Mouse (Mus musculus) thymus, postnatal 4 days (tissue): ENCODE data around the gene Pgam5.

Experiments used
- DNase-seq: peaks from one replicate; pipeline ENCODE4 v3.0.0; 2021

Gene Pgam5

DNA sequence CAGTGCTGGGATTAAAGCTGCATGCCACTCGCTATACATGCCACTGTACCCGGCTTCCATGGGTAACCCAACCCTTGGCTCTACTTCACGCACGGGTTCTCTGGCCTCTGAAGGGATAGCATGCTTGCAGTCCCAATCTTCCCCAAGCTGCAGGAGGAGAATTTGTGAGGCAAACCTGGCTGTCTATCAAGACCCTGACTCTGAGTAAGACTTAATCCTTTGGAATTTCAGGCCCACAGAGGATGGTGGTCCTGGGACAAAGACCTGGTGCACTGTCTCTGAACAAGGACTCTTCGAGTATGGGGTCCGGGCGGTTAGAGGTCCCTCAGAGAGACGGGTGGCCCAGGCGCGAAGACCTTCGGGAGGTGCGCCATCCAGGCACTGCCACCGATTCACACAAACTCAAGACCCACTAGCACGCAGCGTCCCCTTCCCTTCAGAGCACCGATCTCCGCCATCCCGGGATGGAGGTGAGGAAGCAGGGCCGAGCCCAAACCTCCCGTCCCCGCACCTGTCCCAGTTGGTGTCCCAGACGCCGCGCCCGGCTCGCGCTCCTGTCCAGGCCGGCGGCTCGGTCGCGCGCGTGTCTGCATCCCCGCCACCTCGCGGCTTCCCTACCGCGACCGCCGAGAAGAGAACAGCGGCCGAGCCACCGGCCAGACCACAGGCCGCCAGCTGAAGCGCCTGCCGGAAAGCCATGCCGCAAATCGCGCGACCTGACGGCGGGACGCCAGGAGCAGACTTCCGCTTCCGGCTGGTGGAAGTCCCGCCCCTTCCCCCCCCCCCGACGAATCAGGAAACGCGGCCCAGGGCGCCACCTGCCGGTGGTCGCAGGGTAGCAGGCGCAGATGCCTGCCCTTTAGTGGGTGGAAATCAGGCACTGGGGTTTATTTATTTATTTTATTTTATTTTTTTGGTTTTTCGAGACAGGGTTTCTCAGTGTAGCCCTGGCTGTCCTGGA is at the start of gene Pgam5:
Gene Pgam5 (minus strand): TSS at position 773 of the 961 bp plus-strand sequence.
- DNase-seq: peak; percentile 95

DNA sequence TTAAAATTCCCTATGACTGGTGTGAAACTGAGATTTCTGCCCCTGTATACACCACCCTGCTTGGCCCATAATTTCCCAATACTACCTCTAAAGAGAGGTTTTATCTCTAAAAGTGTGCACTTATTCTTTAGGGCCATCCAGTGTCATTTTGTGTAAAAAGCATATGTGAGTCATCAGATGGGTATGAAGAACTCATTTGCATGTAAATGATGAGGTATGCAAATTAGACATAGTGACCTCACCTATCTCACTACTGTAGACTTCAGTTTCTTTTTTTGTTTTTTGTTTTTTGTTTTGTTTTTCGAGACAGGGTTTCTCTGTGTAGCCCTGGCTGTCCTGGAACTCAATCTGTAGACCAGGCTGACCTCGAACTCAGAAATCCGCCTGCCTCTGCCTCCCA is 43.4 kb upstream of the Pgam5 start:
- DNase-seq: no peak

DNA sequence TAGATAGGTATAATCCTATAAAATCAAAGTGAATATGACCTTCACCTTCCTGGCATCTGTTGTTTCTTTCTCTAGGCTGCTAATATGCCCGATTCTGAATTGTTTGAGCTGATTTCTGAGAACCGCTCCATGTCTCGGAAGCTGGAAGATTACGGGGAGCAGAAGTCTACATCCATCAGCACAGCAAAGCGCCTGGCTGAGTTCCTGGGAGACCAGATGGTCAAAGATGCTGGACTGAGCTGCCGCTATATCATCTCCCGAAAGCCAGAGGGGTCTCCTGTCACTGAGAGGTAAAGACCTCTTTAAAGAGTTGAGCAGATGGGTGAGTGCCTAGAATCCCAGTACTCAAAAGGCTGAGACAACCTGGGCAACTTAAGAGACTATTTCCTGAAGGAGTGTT is 39.1 kb upstream of the Pgam5 start:
- no peak for DNase-seq

DNA sequence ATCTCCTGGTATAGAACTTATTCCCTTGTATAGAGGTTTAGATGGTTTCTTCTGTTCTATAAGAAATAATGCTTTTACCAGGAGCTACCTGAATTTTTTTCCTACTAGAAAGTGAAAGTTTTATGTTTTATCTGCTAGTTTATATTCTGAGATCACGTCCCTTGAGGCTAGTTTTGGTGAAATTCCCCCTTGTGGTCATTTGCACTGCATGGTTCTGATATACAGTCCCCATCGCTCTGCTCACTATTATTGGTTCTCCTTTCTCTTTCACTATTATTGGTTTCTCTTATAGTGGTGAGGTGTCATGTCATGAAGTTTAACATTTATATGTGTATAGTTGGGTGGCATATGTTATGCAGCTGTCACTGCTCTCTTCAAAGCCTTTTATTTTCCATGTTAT is 30.9 kb upstream of the Pgam5 start:
- no peak for DNase-seq

DNA sequence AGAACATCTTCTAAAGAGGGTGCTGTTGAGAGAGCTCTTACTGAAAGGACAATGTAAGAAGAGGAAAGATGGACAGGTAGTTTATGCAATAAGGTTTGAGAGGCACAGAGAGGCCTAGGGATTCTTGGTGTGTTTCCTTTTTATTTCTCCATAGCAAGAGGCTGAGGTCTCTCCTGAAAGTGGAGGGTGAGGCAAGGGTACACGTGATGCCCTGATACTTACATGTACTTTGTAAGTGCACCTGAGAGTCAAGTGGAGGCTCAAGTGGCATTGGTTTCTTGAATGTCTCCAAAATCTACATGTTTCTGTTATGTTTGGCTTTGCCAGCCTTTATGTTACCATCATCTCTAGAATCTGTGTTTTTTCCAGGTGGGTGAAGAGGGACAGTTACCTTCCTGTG is 26.9 kb upstream of the Pgam5 start:
- no peak for DNase-seq

DNA sequence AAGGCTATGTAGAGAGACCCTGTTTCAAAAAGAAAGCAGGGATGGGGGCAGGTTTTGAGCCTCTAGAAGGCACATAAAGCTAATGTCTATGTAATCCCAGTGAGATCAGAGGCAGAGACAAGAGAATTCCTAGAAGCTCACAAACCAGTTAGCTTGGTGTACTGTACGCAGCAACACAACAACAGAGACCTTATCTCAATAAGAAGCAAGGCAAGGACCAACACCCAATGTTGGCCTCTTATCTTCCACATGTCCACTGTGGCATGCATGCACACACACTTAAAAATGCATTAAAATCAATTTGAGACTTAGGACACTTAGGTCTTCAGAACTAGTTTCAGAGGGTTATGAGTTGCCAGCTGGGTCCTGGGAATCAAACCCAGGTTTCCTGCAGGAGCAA is 21.9 kb upstream of the Pgam5 start:
- DNase-seq: no peak

DNA sequence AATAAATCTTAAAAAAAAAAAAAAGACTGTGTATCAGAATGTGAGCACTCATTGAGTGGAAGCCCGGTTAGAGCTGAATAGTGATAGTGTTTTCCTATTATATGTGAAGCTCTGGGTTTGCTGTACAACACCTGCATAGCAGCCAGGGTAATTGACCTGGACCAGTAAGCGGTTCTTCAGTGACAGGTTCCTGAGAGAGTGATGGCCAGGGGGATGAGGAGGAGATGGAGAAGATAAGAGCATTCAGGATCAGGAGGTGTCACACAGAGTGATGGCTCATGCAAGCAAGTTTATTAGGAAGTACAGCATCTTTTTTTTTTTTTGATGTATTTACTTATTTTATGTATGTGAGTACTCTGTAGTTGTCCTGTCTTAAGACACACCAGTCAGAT is 17.4 kb upstream of the Pgam5 start:
- no peak for DNase-seq

DNA sequence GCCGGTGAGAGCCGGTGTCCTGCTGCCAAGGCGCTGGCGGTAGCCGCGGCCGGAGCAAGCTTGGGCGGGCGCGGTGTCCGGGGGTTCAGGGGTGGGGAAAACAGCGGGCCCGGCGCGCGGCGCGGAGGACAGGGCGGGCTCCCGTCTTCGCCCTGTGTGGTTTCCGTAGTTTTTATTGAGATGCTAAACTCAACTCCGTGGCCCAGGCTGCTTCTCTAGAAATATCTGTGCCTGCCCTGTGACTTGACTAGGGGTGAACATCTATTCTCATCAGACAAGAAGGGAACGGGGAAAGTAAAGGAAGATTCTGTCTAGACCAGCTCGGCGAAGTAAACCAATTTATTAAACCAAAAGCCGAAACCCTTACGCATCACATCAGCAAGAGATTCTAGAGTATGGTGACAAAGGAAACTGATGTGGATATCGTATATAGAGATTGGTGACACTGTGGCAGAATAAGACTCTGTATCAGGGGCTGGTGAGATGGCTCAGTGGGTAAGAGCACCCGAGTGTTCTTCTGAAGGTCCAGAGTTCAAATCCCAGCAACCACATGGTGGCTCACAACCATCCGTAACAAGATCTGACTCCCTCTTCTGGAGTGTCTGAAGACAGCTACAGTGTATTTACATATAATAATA is 16.9 kb upstream of the Pgam5 start:
- no peak for DNase-seq

DNA sequence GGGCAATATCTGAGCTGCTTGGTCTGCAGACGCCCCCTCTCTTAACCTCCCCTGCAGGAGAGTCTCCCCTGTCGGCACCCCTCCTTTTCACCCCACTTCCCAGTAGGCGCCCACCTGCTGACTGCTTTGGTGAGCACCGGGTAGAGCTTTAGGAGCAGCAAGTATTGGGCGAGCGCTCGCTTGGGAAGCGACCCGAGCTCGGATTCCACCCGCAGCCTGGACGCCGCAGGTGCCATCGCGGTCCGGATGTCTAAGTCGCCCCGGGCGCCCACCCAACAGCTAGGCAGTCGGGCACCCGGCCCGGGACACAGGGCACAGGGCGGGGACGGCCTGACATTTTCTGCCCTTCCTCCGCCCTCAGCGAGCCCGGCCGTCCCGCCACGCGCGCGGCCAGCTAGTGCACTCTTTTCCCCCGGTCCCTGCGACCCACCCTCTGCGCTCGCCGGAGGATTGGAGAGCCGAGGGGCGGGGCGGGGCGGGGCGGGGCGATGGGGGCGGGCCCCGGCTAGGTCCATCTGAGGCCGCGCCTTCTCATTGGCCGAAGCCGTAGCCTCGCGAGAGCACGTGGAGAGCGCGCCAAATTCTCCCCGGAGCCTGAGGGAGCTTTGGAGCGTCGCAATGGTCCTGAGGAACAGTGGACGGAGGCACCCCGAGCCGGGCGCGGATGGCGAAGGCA is 16.2 kb upstream of the Pgam5 start, which contains the start of the genes Pxmp2 and Pole:
Gene Pxmp2 (minus strand): TSS at position 417 of the 676 bp plus-strand sequence.
Gene Pole (plus strand): TSS at position 537 of the 676 bp plus-strand sequence.
- peak; percentile 88 for DNase-seq

DNA sequence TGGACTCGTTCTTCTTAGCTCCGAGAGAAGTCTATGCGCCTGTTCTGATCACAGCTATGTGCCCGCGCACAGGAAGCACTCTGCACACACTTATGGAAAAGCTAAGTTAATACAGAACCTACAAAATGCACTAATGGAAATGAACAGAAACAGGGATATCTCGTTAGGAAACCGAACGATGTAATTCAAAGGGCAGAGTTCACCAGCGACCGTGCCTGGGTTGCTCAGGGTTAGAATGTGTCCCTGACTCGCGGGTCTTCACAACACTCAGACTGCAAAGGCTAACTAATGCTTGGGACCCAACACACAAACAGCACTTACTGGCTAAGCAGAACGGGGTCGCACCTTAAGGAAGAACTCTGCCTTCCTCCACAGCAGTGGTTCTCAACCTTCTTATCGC is 15.4 kb upstream of the Pgam5 start:
- peak; percentile 21 for DNase-seq

DNA sequence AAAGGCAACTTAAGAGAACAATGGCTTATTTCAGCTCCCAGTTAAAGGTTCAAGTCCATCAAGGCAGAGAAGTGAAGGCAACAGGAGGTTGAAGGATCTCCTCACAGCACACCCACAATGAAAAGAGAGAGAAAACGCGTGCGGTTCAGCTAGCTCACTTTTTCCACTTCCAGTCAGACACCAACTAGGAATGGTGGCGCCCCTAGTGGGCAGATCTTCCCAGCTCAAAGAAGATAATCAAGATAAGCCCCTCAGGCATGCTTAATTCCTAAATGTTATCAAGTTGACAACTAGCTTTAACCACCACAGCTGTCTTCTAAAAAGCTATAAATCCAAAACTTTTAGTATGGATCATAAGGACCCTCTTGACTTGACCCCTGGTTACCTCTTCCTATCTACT is 14.8 kb upstream of the Pgam5 start:
- DNase-seq: peak; percentile 91

DNA sequence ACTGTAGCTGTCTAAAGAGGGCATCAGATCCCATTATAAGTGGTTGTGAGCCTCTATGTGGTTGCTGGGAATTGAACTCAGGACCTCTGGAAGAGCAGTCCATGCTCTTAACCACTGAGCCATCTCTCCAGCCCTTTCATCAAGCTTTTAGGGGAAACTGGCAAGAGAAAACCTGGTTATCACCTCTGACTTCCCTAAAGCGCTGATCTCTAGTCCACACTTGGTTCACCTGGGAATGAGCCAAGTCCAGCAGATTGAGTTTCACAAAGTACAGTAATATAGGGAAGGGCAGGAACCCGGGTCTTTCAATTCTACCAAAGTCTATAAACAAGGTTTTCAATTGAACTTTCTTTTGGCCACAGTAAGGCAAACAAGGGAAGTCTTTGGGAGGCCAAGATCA is 12.3 kb upstream of the Pgam5 start:
- no peak for DNase-seq

DNA sequence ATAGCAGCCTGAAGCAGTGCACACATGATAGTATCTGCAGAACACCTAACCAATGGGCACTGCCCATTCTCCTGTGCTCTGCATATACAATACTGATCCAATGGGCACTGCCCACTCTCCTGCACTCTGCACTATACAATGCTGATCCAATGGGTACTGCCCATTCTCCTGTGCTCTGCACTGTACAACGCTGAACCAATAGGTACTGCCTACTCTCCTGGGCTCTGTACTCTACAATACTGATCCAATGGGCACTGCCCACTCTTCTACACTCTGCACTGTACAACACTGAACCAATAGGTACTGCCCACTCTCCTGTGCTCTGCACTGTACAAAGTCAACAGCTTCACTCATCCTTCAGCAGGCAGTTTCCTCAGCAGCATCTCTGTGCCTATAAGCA is 7.2 kb upstream of the Pgam5 start:
- DNase-seq: no peak

DNA sequence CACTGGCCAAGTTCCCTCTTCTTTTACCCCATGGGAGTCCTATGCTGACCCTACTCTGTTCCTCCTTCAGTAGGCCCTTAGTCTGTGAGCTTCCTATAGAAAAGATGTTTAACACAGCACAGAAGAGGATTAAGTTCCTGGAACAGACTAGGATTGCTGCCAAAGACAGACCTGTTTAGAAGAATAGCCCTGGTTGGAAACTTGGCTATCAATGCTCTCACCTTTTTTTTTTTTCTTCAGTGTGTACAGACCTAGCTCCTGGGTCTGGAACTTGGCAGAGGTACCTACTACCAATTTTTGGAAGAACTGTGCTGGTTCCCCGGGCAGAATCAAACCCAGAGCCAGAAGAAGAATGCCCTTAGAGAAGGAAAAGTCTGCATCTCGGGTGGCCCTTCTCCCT is 6.7 kb upstream of the Pgam5 start:
- no peak for DNase-seq

DNA sequence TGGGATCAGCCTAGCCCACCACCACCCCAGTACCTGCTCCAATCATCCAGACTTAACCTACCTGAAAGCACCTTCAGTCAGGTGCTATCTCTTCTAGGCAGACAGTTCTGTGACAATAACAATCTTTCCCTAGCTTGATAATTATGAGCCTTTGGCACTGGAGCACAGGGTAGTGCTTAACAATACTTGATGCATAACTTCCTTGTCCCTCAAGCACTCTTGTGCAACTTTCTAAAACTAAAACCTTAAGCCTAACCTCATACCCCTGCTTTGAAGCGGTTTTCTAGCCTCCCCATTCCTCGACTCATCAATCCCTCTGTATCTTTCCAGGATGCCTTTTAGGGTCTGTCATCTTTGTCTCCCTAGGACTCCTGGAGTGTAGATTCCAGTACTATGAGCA is 5.1 kb upstream of the Pgam5 start:
- DNase-seq: no peak

DNA sequence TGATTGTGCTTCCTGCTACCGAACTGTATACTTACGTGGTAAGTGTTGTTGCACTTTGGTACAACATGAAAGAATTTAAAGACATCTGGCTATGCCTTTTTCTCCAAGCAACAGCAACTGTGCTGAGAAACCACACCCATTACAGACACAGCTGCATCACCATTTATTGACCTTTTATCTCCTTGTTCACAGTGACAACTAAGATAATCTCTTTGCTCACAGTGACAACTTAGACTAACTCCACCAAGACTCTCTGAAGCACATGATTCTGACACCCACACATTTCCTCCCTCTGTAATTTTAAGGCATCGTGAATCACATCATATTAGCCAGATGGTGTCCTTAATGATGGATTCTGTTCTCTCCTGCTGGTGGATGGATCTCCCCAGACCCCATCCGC is 4.4 kb upstream of the Pgam5 start:
- DNase-seq: no peak

DNA sequence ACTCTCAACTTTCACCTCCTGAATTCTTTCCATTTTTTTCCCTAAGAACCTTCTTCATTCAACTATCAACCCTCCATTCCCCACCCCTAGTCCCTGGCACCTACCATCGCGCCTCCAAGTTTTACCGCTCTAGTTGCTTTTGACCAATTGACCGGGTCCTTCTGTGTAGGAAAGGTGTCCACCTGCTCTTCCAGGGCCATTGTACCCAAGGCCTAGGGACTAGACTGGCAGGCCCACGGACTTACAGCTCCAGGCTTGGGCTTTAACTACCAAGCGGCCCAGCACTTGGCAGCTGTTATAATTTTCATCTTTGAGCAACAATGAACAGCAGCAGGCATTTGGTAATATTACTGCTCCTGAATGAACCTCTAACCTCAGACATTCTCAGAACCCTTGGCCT is 529 bp upstream of the Pgam5 start:
- no peak for DNase-seq

DNA sequence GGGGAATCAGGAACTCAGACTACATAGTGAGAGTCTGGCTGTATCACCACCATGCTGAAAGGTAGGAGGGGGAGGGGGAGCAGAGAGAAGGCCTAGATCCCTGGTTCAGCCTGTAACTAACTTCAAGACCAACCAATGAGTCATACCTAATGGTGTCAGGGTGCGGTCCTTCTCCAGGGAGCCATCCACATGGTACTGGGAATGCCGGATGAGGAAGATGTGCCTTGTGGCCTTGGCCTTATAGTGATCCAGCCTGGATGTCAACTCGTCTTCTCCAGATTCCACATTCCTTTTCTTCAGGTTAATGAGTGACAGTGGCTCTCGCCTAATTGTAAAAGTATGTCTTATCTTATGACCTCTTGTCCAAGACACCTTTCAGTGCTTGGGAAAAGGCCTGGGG is 2.8 kb downstream of the Pgam5 start:
- no peak for DNase-seq

DNA sequence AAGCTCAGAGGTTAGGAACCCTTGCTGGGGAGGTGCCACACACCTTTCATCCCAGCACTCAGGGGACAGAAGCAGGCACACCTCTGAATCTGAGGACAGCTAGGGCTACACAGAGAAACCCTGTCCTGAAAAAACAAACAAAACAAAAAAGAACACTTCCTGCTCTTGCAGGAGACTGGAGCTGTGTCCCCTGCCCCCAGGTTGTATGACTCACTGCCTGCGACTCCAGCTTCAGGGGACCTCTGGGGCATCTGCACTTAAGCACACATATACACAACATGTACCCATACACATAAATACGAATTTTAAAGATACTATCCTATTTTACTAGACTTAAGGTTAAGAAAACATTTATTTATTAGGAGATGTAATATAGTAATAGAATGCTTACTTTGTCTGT is 25.6 kb downstream of the Pgam5 start:
- no peak for DNase-seq

DNA sequence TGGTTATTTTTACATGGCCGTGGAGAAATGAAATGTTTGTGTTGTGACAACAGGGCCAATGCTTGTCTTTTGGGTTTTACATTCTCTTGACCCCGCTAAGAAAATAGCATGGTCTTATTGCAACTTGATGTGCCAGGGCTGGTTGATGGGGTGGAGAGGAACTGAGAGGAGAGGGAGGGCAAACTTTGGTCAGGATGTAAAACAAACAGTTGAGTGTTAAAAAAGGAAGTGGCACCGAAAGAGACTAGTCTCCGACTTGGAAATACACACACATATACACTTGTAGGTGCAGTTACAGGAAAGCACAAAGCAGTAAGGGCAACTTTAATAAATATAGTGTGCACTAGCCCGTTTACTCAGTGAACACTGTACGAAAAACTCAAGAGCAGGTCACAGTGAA is 37.4 kb downstream of the Pgam5 start:
- DNase-seq: no peak

DNA sequence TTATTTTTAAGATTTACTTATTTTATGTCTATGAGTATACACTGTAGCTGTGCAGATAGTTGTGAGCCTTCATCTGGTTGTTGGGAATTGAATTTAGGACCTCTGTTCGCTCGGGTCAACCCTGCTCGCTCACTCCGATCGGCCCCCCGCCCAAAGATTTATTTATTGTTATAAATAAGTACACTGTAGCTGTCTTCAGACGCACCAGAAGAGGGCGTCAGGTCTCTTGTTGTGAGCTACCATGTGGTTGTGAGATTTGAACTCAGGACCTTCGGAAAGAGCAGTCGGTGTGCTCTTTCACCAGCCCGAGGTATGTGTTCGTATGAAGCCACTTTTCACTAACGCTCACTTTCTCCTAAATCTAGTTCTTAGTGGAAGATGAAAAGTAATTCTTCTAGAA is 38.1 kb downstream of the Pgam5 start:
- DNase-seq: peak; percentile 30

DNA sequence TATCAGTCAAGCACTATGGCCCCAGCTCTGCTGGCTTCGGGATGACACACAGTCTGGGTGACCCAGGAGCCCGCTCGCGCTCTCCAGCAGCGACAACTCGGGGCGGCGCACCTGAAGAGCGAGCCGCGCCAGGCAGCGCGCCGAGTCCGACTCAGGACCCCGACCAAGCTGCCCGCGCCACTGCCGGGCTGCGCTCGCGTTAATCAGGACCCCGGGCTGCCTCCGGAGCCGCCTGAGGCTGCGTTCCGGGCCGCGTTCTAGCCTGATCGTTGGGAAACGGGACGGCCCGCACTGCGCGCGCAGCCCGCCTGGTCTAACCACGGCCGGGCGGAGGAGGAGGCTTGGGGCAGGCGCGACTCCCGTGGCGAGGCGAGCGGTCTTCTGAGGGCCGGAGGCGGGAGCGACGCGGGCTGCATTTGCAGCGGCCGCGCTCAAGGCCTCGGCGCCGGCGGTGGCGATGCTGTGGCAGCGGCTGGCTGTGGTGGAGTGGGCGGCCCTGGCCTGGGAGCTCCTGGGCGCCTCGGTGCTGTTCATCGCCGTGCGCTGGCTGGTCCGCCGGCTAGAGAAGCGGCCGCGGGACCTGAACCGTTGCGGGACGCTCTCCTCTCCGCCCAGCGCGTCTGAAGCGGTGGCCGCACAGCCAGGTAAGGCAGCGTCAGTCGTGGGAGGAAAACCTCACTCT is 38.8 kb downstream of the Pgam5 start, which contains the start of gene Ankle2:
Gene Ankle2 (plus strand): TSS at position 225 of the 682 bp plus-strand sequence.
- peak; percentile 94 for DNase-seq

DNA sequence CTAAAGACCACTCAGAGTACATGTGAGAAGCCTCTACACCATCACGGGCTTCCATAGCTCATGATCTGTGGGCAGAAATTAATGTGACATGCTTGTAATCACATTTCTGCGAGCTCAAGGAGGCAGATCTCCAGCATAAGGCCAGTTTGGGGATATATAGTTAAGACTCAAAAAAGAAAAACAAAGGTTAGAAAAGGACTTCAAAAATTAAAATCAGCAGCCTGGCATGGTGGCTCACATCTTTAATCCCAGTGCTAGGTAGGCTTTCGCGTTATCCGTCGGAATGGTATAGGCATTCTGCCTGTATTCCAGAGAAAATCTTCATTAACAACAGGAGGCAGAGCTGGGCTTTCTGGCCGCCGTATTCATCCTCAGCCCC is 39.3 kb downstream of the Pgam5 start:
- no peak for DNase-seq
